Mouse (Mus musculus) layer of hippocampus, adult 8-10 months (tissue): ENCODE measurements around the gene Tmem106b. TPM values are rescaled to one million over a fixed set of nuclear protein-coding genes. Genes with fewer than 3 reads are reported as not detected.

Source experiments
- DNase-seq, 2 experiments: peaks; one replicate each; pipeline ENCODE4 v3.0.0; 2022; ENCODE audit warnings: low spot score in 2 of 2
- total RNA-seq, 4 experiments: library from RNA; stranded (reverse); gene quantifications; 2 replicates each; pipeline ENCODE4 v1.2.4; 2022

Gene Tmem106b
- 100 to 1,000 TPM; 172 to 217 (median 190) TPM for total RNA-seq

- peak; percentile 93 to 95 for DNase-seq
Measured at GRCm38 (mm10) chr6:13069302-13070146, at the start of gene Tmem106b. Tmem106b (plus strand) TSS chr6:13069759.

DNA sequence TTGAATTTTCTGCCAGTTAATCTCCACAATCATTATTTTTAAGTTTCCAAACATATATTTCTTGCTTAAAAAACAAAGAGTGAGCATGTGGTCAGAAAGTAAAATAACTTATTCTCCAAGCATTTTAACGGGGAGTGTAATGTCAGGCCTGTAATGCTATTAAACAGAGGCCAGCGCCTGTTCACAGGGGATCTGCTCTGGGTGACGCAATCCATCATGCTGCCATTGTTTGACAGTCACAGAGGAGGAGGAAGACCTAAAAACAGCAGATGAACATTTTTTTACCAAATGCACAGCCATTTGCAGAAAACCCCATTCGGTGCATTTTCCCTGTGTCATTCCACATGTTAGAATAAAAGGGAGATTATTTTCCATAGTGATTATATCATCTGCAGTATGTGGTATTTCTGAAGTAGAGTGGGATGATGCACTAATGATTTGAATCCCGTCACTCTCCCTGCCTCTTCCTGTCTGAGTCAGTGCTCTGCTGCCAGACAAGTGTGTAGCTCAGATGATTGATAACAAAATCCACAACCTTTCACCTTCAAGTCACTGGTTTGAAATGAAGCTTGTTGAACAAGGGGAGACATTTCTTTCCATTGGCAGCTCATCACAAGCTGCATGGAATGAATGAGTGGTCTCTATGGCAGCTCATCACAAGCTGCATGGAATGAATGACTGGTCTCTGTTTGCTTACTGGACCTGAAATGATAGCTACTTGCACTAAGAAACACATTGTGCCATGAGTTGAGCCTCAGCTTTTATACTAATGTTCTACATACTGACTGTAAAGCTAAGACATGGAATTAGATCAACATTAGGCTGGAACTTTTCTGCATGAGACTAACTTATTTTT lies 48.1 kb upstream of the Tmem106b start:
- peak in 1 of 2 experiments; percentile 3 for DNase-seq

GRCm38 (mm10) chr6:13030558-13030957 lies 39.0 kb upstream of the Tmem106b start:
- no peak for DNase-seq

DNA sequence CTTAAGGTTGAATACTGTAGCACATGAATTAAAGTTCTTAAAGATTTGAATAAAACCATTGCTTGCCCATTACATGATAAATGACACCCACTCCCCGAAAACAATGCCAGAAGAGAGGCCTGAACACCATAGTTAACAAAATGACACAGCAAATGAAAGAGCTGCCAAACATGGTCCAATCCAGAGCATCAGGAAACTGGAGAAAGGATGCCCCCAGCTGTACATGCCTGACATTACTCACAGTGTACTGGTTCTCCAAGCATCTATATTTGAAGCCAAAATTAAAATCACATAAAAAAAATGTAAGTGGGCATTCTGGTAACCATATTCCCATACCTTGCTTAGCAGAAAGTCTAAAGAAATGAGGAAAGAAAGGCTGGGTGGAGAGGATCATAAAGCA lies 38.6 kb upstream of the Tmem106b start:
- DNase-seq, result peak; percentile 6 to 16

DNA sequence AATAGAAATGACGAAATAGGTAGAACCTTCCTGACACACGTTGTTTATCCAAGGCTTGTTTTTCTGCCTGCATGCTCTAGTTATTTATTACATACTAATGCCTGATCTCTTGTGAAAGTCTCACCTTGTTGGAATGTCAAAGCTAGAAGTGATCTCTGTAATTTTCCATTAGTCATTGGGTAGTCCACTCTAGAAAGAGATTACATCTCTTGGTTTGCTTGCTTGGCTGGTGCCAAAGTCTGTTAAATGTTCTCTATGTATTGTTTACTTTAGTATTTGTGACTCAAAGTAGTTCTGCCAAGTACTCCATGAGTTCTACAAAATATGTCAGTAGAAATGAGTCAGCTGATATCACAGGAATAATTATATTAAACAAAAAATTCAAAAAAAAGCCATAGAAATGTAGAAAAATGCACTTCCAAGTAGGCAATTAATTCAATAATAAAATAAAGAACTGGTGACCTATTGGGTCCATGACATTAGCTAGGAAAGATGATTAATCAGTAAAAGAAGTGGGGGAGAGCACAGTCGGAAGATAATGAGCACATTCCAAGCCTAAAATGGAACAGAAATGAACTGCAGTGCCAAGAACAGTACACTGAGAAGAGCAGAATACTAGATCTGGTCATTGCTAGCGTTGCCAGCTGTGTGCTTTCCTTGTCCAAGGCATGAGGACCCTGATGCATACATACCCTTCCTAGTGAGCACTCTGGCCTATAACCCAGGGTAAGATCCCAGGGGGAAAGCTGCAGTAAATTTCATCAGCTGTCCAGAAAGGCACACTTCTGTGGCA lies 17.0 kb upstream of the Tmem106b start:
- no peak for DNase-seq

DNA sequence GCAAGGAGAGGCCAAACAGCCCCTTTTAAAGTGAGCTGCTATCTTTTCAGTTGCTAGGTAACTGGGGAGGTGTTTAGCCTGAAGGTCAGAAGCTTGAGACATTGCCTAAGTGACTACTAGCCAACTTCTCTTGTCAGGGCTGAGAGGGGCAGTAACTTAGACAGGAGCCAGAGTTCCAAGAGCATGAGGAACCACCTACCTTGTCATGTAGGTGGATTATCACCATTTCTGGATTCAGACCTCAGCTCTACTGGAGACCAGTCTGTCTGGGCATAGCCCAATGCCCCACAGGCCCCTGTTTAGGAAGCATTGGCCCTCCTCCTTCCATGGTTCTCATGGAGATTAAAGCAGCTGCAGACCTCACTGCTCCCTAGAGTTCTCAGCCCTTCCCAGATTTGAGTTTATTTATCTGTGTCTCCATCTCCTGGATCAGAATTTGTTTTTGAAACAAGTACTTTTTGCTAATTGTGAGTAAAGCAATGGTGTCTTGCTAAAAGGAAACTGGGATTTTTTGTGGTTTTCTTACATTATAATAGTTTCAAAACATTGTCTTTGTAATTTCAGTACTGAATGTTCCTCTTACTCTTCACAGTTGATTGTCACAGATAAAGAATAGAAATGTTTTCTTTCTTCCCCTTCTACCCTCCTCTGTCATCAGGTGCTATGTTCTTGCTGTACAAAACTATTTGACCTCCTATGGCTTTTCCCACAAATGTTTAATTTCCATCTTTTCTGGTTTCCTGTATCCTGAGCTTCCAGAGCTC lies 8.1 kb upstream of the Tmem106b start:
- no peak for DNase-seq

DNA sequence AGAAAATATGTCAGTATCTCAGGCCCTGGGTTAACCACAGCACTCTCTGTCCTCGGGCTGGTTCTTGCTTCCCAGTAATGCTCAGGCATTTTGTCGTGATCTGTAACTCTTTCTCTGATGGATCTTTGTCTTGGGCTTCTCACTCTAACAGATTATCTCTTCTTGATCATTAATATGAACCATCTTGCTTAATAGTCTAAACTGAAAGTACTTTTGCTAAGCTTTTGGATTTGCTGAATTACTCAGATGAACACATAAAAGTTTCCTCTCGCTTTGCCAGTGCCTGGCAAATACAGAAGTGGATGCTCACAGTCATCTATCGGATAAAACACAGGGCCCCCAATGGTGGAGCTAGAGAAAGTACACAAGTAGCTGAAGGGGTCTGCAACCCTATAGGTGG lies 7.5 kb upstream of the Tmem106b start:
- DNase-seq, result no peak

DNA sequence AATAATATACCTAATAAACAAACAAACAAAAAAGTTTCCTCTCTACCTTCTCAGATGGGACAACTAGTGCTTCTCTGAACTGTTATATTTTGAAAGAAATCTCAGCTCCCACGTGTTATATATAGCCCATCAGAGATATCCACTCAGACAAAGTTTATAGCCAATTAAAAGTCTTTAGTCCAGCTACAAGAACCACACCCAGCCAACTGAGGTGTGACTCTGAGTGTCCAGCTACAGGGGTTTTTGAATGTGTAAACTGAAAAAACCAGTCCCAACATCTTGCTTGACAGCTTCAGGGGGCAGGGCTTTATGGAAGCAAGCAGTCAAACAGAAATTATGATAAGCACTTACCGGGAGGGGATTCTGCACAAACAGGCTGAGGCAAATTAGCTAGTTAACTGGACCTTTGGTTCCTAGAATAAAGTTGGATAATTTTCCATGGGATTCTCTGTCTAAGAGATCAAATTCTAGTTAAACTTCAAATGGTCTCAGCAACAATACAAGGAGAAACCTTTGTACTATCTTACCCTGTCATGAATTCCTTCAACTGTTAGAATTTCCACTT lies 6.8 kb upstream of the Tmem106b start:
- DNase-seq, result no peak

DNA sequence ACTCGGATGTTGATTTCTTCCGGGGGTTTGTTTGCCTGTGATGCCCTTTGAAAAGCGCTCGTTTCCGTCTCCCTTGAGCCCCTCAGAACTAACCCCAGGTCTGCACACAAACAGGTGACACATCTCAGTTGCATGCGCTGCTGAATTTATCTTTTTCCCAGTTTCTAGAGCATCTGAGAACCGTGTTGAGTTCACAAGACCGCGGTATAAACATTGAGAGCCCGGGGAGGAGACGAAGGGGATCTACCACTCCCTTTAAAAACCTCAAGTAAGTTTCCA lies 527 bp downstream of the Tmem106b start:
- DNase-seq, result no peak

- DNase-seq, result peak in 1 of 2 experiments; percentile 13
Measured at GRCm38 (mm10) chr6:13070485-13070884, 926 bp downstream of the Tmem106b start.

DNA sequence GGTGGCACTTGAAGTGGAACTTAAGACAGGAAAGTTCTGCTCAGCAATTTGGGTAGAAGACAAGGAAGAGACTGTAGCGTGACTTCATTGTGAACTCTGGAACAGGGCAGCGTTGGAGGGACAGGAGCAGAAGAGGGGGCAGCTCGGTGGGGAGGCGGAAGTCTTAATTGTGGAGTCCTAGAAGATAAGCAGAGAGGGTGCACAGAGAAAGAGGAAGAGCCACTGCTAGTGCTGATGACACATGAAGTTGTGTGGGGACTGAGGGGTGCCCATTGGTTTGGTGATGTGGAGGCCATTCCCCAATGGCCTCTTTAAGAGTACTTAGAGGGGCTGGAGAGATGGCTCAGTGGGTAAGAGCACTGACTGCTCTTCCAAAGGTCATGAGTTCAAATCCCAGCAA lies 3.5 kb downstream of the Tmem106b start:
- no peak for DNase-seq

GRCm38 (mm10) chr6:13073876-13074275 lies 4.3 kb downstream of the Tmem106b start:
- DNase-seq, result no peak

GRCm38 (mm10) chr6:13082881-13083280 lies 13.3 kb downstream of the Tmem106b start:
- peak; percentile 49 to 57 for DNase-seq

- DNase-seq, result no peak
Measured at GRCm38 (mm10) chr6:13096656-13097435, 27.3 kb downstream of the Tmem106b start.

- no peak for DNase-seq
Measured at GRCm38 (mm10) chr6:13100137-13100536, 30.6 kb downstream of the Tmem106b start.

DNA sequence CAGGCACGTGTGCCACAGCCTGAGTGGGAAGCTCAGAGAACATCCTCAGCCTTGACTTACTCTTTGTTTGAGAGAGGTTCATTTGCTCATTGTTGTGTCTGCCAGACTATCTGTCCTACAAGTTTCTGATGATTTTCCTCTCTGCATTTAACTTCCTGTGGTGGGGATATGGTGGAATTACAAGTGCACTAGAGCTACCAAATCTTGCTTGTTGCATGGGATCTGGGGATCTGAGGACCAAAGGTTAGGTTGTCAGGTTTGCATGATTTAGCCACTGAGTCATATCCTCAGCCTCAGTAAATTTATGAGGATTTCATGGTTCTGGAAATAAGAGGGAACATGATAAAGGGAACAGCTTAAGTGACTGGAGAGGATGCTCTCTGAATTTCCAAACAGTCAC lies 39.1 kb downstream of the Tmem106b start:
- DNase-seq, result no peak

DNA sequence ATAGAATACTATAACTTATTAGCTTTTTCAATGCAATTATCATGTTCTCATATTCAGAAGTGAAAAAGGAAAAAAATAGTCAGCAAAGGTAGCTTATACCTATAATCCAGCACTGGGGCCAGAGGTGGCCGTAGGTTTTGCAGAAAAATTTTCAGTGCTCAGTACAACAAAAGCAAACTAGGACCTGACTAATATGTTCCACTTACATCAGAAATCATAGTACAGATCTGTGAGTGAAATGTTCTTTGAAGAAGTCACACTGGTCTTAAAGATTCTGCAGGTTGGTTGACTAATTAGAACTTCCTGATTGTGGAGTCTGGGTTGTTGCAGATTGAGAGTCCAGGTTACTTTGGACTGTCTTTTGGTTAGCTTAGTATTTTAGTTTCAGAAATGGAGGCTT lies 67.7 kb downstream of the Tmem106b start:
- DNase-seq, result no peak
